Mouse (Mus musculus) stomach, postnatal 0 days (tissue): ENCODE data around the gene Tor1a.
"Not testable (repeated sequence)": the region's sequence is repeated elsewhere in the genome, so short reads cannot be mapped to it uniquely, and the experiment has no call there.

ENCODE experiments used
- CTCF ChIP-seq: IDR thresholded peaks from 2 replicates; pipeline ENCODE4 v1.5.1; 2016; ENCODE audit warnings: antibody characterized with exemption, low read depth, mild to moderate bottlenecking, moderate library complexity
- EP300 ChIP-seq: optimal IDR thresholded peaks from 2 replicates; pipeline ENCODE3; 2016; ENCODE audit warnings: antibody characterized with exemption

DNA sequence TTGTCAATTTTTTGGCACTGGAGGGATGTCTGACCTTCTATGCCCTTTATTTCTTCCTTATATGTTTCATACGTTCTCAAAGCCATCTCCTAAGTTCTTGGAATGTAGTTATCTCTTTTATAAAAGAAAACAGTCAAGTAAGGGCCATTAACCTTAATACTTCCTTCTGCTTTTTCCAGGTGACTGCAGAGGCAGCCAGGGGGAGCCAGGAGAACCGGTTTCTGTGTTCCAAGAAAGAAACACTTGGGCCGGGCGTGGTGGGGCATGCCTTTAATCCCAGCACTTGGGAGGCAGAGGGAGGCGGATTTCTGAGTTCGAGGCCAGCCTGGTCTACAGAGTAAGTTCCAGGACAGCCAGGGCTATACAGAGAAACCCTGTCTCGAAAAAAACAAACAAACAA is 25.6 kb downstream of the Tor1a start:
- TF ChIP-seq CTCF = peak; percentile 51
- not testable (repeated sequence) for TF ChIP-seq EP300
